Mouse (Mus musculus) layer of hippocampus, adult 8-10 months (tissue): ENCODE results near the gene 4930522H14Rik. TPM values are rescaled to one million over a fixed set of nuclear protein-coding genes. Genes with fewer than 3 reads are reported as not detected.

Experiments
- DNase-seq, 2 experiments: peaks; one replicate each; pipeline ENCODE4 v3.0.0; 2022; ENCODE audit warnings: low spot score in 2 of 2
- total RNA-seq, 4 experiments: library from RNA; stranded (reverse); gene quantifications; 2 replicates each; pipeline ENCODE4 v1.2.4; 2022

4930522H14Rik gene
- total RNA-seq, 4 experiments from 2014 or later = not detected

- DNase-seq = peak; percentile 17 to 20
These were observed 55.2 kb downstream of the 4930522H14Rik start for GRCm38 (mm10) chr4:109475577-109476553.

- DNase-seq = no peak
These were observed 56.0 kb downstream of the 4930522H14Rik start for GRCm38 (mm10) chr4:109475078-109475477.

DNA sequence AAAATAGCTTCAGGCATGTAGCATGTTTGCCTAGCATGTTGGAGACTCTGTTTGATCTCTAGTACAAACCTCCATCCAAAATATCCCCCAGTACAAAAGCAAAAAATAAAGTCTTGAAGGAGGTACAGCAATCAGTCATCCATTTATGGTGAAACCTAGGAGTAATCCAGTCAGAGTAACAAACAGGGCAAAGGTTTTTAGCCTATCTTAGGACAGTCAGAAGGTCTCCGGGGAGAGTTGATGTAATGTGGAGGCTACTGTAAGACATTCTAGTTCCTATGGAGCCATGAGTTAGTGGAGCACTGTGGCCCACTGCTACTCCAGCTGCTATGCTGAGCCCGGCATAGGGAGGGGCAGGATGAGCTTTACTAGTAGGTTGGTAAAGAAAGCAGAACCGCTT lies 58.5 kb downstream of the 4930522H14Rik start:
- DNase-seq = no peak

DNA sequence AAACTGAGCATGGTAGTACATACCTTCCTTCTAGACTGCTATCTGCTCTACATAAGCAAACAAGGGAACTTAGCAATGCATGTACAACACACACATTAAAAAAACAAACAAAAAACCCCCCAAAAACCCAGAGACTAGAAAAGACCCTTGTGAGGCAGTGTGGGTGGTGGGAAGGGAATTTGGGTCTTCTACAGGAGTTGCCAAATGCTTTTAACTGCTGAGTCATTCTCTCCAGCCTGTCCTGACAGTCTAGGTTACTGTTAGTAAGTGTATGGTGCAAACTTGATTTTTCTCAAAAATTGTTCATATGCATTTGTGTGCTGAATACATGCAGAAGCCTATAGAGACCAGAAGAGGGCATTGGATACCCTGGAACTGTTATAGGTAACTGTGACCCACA lies 59.5 kb downstream of the 4930522H14Rik start:
- no peak for DNase-seq

GRCm38 (mm10) chr4:109467687-109468086 lies 63.4 kb downstream of the 4930522H14Rik start:
- DNase-seq = no peak

- no peak for DNase-seq
These were observed 67.2 kb downstream of the 4930522H14Rik start for GRCm38 (mm10) chr4:109463892-109464291.

- DNase-seq = no peak
These were observed 70.5 kb downstream of the 4930522H14Rik start for GRCm38 (mm10) chr4:109460421-109461179.

GRCm38 (mm10) chr4:109456821-109457220 lies 74.3 kb downstream of the 4930522H14Rik start:
- no peak for DNase-seq

Other genes starting within 250 kb of the 4930522H14Rik start
- gene Ttc39a, start 124.7 kb downstream of the 4930522H14Rik start, total RNA-seq = 1 to 10 TPM; 2.2 to 2.7 (median 2.6) TPM
- gene Rnf11, start 46.6 kb downstream of the 4930522H14Rik start, total RNA-seq = 100 to 1,000 TPM; 157 to 186 (median 170) TPM
- 1 to 10 TPM; 2.6 to 4.1 (median 3.0) TPM for gene Cdkn2c, start 135.9 kb upstream of the 4930522H14Rik start, total RNA-seq
- 10 to 100 TPM; 22.9 to 26.6 (median 24.3) TPM for gene Faf1, start 145.3 kb upstream of the 4930522H14Rik start, total RNA-seq